Mouse (Mus musculus) cortical plate, adult 2 months (tissue): Measurements from ENCODE around the gene Itpr2.

Source experiments
- CTCF ChIP-seq: fragments of 200-500 bp; IDR thresholded peaks from 2 replicates; pipeline ENCODE4 v1.5.1; 2011; ENCODE audit warnings: mild to moderate bottlenecking, control low read depth, low read length; ENCODE audit not compliant: insufficient read depth; ENCODE audit errors: extremely low read depth
- POLR2A ChIP-seq: fragments of 200-500 bp; IDR thresholded peaks from 2 replicates; pipeline ENCODE4 v1.6.1; 2011; ENCODE audit warnings: mild to moderate bottlenecking, low read length, control low read depth; ENCODE audit not compliant: insufficient read depth; ENCODE audit errors: extremely low read depth

DNA sequence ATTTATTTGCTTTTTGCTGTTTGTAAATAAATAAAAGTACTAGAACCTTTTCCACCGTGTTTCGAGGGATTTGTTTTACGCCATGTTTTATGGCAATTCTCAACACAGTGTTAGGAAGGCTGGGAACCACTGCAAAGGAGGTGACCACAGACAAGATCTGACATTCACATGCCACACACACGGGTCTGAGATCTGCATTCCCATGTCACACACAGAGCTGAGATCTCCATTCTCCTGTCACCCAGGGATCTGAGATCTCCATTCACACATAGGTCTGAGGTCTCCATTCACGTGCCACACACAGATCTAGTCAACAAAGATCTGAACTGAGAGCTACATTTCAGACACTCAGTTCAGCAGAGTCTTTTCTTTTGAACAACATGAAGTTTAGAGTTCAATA is 282.0 kb downstream of the Itpr2 start:
- TF ChIP-seq POLR2A (no peak), CTCF (no peak)
